Mouse (Mus musculus) heart, embryonic 14.5 days (tissue): ENCODE results near the gene Stard10. TPM values are rescaled to one million over a fixed set of nuclear protein-coding genes. Genes with fewer than 3 reads are reported as not detected.

Experiments
- ATAC-seq: fragments of 200-750 bp; cut with Nextera tagmentation; 2 replicates; pipeline ENCODE4 v1.8.0; 2017; ENCODE audit warnings: low read depth, moderate TSS enrichment; ENCODE audit not compliant: insufficient number of reproducible peaks, insufficient read depth, low FRiP score
- H3K27ac ChIP-seq, 2 experiments: fragments of 200-500 bp in 1 of 2; fragments of 300-500 bp in 1 of 2; sonication (generic) in 1 of 2; replicated peaks in 1 of 2; 2 replicates each; pipeline ENCODE4 v1.5.1; 2012 to 2014; ENCODE audit warnings: low read depth in 2 of 2, low read length in 2 of 2, control low read depth in 1 of 2, mild to moderate bottlenecking in 1 of 2, mixed read lengths in 1 of 2; ENCODE audit not compliant: control insufficient read depth in 1 of 2, insufficient read depth in 1 of 2
- H3K27me3 ChIP-seq: fragments of 300-500 bp; sonication (generic); 2 replicates; pipeline ENCODE4 v1.6.1; 2014; ENCODE audit warnings: mild to moderate bottlenecking, low read length, control low read depth; ENCODE audit not compliant: control insufficient read depth, insufficient read depth
- H3K36me3 ChIP-seq: fragments of 300-500 bp; sonication (generic); 2 replicates; pipeline ENCODE4 v1.6.1; 2014; ENCODE audit warnings: mild to moderate bottlenecking, control low read depth, low read length, mixed read lengths; ENCODE audit not compliant: control insufficient read depth, insufficient read depth
- H3K4me1 ChIP-seq, 2 experiments: fragments of 200-500 bp in 1 of 2; fragments of 300-500 bp in 1 of 2; sonication (generic) in 1 of 2; 2 replicates each; pipeline ENCODE4 v1.6.1; 2012 to 2014; ENCODE audit warnings: low read length in 2 of 2, control low read depth in 1 of 2, mixed read lengths in 1 of 2; ENCODE audit not compliant: control insufficient read depth in 2 of 2, insufficient read depth in 2 of 2
- H3K4me2 ChIP-seq: fragments of 300-500 bp; sonication (generic); 2 replicates; pipeline ENCODE4 v1.6.1; 2014; ENCODE audit warnings: mild to moderate bottlenecking, low read length
- H3K4me3 ChIP-seq, 2 experiments: fragments of 200-500 bp in 1 of 2; fragments of 300-500 bp in 1 of 2; sonication (generic) in 1 of 2; 2 replicates each; pipeline ENCODE4 v1.5.1; 2012 to 2014; ENCODE audit warnings: low read length in 2 of 2, mild to moderate bottlenecking in 2 of 2, control low read depth in 1 of 2, low read depth in 1 of 2, moderate library complexity in 1 of 2; ENCODE audit not compliant: control insufficient read depth in 1 of 2, insufficient read depth in 1 of 2
- H3K9ac ChIP-seq: fragments of 300-500 bp; sonication (generic); 2 replicates; pipeline ENCODE4 v1.6.1; 2014; ENCODE audit warnings: mild to moderate bottlenecking, low read length
- H3K9me3 ChIP-seq: fragments of 300-500 bp; sonication (generic); 2 replicates; pipeline ENCODE4 v1.6.1; 2016; ENCODE audit warnings: low read length, control low read depth; ENCODE audit not compliant: control insufficient read depth
- WGBS: fragments of 180-500 bp; shearing (Covaris S2); extraction: QIAGEN DNeasy Blood & Tissue Kit; methylation state at CpG from one replicate; pipeline ENCODE4 v1.1.7; 2014; 5-methylcytosine and 5-hydroxymethylcytosine counted together
- polyA plus RNA-seq: library from polyadenylated mRNA; unstranded; fragments of >200 nt; fragmentation: Nextera tagmentation; extraction: Ambion mirVana; gene quantifications from 2 replicates; pipeline ENCODE4 v1.2.1, GENCODE M21; 2014

Gene Stard10
- polyA plus RNA-seq, 1 experiment from 2014 or later = 61.7 TPM

DNA sequence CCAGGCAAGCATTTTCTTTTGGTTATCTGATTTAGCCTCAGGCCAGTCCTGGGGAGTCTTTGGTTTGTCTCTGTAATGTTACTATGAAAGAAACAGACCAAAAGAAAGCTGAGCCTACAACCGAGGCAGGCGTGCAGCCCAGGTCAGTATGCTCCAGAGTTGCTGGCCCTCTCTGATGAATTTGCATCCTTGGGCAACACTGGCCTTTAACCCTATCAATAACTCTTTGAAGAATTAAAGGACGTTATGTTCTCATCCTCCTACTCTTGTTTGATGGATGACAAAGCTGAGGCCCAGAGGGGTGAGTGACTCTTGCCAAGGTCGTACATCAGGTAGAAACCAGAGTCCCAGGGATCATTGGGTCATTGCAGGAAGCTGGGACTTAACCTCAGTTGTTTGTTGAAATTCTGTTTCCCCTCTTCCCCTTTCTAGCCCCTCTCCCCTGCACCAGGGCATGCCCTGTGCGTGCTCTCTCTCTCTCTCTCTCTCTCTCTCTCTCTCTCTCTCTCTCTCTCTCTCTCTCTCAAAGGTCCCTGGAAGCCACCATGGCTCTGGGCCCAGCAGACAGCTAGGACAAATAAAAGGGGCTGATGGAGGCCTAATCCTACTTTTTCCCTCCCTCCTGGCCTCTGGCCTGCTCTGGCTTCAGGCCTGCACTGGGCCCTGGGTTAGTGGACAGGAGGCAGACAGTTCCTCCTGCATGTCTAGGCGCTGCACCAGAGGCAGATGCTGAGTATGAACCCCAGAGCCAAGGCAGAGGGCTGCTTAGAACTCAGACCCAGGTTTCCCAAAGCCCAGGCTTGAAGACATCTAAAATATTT is 7.5 kb downstream of the Stard10 start:
- peaks cover 16 to 19% of the 10 kb centered on the region in 2 experiments for H3K4me1 ChIP-seq

DNA sequence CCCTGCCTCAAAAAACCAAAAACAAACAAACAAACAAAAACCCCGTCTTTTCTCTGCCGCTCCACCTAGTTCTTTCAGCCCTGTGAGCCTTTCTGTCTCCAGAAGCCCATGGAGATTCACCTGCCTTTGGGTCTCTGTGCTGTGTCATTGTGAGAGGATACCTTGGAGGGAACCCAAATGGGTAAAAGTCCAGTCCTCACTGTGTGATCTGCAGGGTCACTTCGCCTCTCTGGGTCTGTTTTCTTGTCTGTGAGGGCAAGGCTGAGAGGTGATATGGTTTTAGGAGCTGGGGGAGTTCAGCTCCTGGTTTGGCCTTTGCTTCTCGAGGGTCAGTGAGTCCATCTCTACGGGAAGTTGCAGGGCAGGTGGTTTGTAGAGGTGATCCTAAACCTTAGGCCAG is 9.1 kb downstream of the Stard10 start:
- no peak for ATAC-seq
- no peaks in the 10 kb centered on the region; the same call in 1 of the 2 replicates for H3K27me3 ChIP-seq
- no peak overlapping the region for H3K27ac ChIP-seq
- no peak overlapping the region for H3K4me2 ChIP-seq
- WGBS = 85% methylated on average over 5 of the region's 5 CpGs
- H3K36me3 ChIP-seq = no peaks in the 10 kb centered on the region
- no peak overlapping the region for H3K9ac ChIP-seq
- no peak overlapping the region for H3K4me3 ChIP-seq
- peaks cover 20% of the 10 kb centered on the region in 2 experiments for H3K4me1 ChIP-seq
- no peaks in the 10 kb centered on the region for H3K9me3 ChIP-seq

More for the DNA sequence above, 7.5 kb downstream of the Stard10 start:
- Histone ChIP-seq H3K9ac (no peak overlapping the region), H3K4me2 (no peak overlapping the region), H3K27ac (no peak overlapping the region), H3K4me3 (no peak overlapping the region), H3K36me3 (no peaks in the 10 kb centered on the region), H3K9me3 (no peaks in the 10 kb centered on the region), H3K27me3 (no peaks in the 10 kb centered on the region; the same call in 1 of the 2 replicates)
- WGBS = 72% methylated on average over 6 of the region's 6 CpGs
- no peak for ATAC-seq

DNA sequence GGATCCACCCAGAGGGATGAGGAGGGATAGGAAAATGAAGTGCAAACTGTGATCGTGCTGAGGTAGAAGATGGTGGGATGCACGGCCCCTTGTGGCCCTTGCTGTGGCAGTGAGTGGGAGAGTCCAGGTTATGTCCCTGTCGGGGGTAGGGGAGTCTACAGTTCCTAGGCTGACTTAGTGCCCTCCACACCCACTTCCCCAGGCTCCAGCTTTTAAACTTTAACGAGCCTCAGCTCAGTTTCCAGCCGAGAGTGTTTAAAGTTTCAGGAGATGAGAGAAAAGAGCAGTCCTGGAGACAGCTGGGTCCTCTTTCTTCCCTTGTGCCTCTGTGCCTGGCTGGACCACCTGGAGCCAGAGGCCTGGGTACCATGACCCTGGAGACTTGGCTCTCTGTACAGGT is 10.4 kb downstream of the Stard10 start:
- peaks cover 15 to 16% of the 10 kb centered on the region in 2 experiments for H3K4me1 ChIP-seq
- H3K9ac ChIP-seq = no peak overlapping the region
- H3K4me2 ChIP-seq = no peak overlapping the region
- no peak overlapping the region for H3K27ac ChIP-seq
- no peaks in the 10 kb centered on the region for H3K9me3 ChIP-seq
- WGBS = 67% methylated on average over 5 of the region's 5 CpGs
- H3K27me3 ChIP-seq = no peaks in the 10 kb centered on the region; the same call in 1 of the 2 replicates
- no peak overlapping the region for H3K4me3 ChIP-seq
- H3K36me3 ChIP-seq = no peaks in the 10 kb centered on the region
- no peak for ATAC-seq

DNA sequence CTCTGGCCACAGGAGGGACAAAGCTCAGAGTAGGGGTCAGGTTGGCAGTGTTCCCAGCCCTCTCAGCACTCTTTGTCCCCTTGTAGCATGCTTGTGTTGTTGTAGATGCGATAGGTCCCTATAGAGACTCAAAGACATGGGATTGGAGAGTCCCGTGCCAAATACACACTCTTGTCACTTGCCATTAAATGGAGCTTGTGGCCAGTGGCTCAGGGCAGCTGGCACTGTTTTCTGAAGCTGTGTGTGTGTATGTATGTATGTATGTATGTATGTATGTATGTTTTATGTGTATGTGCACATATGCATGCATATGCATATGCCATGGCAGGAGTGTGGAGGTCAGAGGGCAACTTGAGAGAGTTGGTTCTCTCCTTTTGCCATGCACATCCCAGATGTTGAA is 10.9 kb downstream of the Stard10 start:
- H3K36me3 ChIP-seq = no peaks in the 10 kb centered on the region
- no peak for ATAC-seq
- peaks cover 15 to 16% of the 10 kb centered on the region in 2 experiments for H3K4me1 ChIP-seq
- H3K4me3 ChIP-seq = no peak overlapping the region
- H3K4me2 ChIP-seq = no peak overlapping the region
- H3K27ac ChIP-seq = no peak overlapping the region
- H3K9me3 ChIP-seq = no peaks in the 10 kb centered on the region
- H3K9ac ChIP-seq = no peak overlapping the region
- WGBS = 82% methylated on average over 2 of the region's 2 CpGs
- H3K27me3 ChIP-seq = no peaks in the 10 kb centered on the region; the same call in 1 of the 2 replicates

DNA sequence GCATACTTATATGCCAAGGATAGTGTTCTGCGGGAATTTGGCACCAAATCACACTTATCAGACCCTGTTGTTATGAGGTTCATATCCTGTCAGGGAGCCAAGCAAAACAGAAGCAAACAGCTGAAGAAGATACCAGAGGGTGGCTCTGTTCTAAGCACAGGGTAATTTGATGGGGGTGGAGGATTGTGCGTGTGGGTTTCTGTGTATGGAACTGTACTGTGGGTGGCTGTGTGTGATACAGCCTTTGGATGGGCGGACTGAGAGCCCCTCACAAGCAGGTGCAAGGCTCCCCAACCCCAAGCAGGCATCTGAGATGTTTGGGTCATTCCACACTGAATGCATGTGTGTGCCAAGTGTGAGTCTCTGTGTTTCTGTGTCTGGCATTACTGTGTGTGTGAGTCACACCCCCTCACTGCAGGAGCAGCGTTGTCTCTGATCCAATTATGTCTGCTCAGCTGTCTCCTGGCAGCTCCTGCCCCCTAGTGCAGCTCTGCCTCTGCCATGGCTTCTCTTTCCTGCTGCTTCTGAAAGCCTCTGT is 11.8 kb downstream of the Stard10 start:
- Histone ChIP-seq H3K36me3 (no peaks in the 10 kb centered on the region), H3K9me3 (no peaks in the 10 kb centered on the region), H3K27ac (no peak overlapping the region), H3K9ac (no peak overlapping the region), H3K4me1 (peaks cover 15 to 16% of the 10 kb centered on the region in 2 experiments), H3K4me2 (no peak overlapping the region), H3K4me3 (no peak overlapping the region), H3K27me3 (no peaks in the 10 kb centered on the region; the same call in 1 of the 2 replicates)
- 47% methylated on average over 4 of the region's 4 CpGs for WGBS
- ATAC-seq = no peak

DNA sequence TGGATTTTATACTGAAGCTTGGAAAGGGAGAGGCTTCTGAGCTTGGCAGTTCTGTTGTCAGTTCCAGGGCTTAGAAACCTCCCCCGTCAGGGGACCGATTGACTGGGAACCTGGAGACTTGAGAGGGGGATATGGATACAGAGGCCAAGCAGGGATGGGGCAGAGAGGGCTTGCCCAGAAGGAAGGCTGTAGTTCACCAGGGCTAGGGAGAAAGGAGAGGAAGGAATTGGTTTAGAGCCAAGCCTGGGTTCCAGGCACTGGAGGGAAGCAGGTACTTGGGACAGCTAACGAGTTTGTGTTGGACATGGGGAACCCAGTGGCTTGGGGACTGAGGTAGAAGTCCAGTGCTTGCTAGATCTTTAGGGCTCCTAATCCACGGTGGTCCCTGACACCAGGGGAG is 12.7 kb downstream of the Stard10 start:
- no peak for ATAC-seq
- 80% methylated on average over 4 of the region's 4 CpGs for WGBS
- Histone ChIP-seq H3K27ac (no peak overlapping the region), H3K4me1 (peaks cover 15 to 16% of the 10 kb centered on the region in 2 experiments), H3K4me2 (no peak overlapping the region), H3K27me3 (no peaks in the 10 kb centered on the region; the same call in 1 of the 2 replicates), H3K9ac (no peak overlapping the region), H3K4me3 (no peak overlapping the region), H3K36me3 (no peaks in the 10 kb centered on the region), H3K9me3 (no peaks in the 10 kb centered on the region)

DNA sequence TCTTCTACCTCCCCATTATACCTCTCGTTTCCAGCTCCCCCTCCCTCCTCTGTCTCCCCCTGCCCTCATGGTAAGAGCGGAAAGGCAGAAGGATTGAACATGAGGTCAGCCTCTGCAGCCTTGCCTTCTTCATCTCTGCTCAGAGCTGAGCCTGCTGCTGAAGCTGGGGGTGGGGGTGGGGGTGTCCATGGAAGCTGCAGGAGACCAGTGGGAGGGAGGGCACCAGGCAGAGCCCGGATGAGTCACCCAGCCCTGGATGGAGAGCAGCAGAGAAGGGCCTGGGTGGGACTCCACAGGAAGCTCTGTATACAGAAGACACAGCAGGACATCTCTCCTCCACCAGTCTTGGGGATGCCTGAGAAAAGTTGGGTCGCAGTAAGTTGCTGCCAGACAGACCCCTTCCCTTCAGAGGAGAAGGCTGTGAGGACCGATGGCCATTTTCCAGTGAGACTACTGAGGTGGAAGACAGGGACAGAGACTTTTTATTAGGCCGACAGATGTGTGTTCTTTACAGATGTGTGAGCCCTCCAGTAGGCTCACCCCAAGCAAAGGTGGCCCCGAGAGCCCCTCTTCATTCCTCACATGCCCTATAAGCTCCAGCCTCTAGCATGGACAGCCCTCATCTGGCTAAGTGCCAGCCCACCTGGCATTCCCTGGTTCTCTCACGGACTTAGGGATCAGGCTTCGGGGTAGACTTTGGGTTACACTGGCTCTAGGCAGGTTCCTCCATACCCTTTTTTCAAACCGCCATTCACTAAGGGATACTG is 13.4 kb downstream of the Stard10 start:
- H3K9me3 ChIP-seq = no peaks in the 10 kb centered on the region
- H3K4me3 ChIP-seq = no peak overlapping the region
- H3K9ac ChIP-seq = no peak overlapping the region
- H3K4me1 ChIP-seq = peaks cover 15 to 16% of the 10 kb centered on the region in 2 experiments
- WGBS = 60% methylated on average over 10 of the region's 10 CpGs
- H3K4me2 ChIP-seq = no peak overlapping the region
- H3K36me3 ChIP-seq = no peaks in the 10 kb centered on the region
- ATAC-seq = no peak
- H3K27ac ChIP-seq = no peak overlapping the region
- no peaks in the 10 kb centered on the region; the same call in 1 of the 2 replicates for H3K27me3 ChIP-seq
